Mouse (Mus musculus): ENCODE measurements around the gene Isoc2a.
A peak's percentile ranks its signal among the peaks of the same experiment; 100 is the strongest.

DNA sequence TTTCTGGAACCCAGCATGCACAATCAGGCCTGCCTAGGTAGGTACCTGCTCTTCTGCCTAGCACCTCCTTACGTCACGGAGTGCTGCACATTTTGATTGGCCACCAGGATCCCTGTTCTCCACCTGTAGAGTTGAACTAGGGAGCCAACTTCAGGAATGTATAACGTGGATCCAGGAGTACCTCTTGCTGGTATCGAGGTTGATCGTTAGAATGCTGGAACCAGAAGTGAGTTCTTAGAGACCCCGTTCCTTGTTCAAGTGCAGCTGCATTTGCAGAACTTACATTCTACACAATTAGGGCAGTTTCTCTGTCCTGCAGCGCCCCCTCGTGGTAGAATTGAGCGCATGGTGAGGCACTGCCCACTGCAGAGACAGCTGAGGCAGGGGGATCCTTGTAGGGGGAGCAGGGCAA is 63.1 kb downstream of the Isoc2a start:
- TF ChIP-seq POLR2A (IDR thresholded peaks at IDR 0.05; ENCODE audit: insufficient read depth, low read depth, low read length): no peak
- TF ChIP-seq CTCF (IDR thresholded peaks at IDR 0.05; ENCODE audit: insufficient read depth, low read depth, low read length): peak; percentile 70

Data from olfactory bulb, adult 2 months (tissue).